Mouse (Mus musculus): ENCODE measurements at regions not wholly inside any gene's neighbourhood (a gene's known extent, or its start where the extent isn't known, plus 50 kb on each side); places are given as distances from the start of the nearest gene placed in this dataset.

DNA sequence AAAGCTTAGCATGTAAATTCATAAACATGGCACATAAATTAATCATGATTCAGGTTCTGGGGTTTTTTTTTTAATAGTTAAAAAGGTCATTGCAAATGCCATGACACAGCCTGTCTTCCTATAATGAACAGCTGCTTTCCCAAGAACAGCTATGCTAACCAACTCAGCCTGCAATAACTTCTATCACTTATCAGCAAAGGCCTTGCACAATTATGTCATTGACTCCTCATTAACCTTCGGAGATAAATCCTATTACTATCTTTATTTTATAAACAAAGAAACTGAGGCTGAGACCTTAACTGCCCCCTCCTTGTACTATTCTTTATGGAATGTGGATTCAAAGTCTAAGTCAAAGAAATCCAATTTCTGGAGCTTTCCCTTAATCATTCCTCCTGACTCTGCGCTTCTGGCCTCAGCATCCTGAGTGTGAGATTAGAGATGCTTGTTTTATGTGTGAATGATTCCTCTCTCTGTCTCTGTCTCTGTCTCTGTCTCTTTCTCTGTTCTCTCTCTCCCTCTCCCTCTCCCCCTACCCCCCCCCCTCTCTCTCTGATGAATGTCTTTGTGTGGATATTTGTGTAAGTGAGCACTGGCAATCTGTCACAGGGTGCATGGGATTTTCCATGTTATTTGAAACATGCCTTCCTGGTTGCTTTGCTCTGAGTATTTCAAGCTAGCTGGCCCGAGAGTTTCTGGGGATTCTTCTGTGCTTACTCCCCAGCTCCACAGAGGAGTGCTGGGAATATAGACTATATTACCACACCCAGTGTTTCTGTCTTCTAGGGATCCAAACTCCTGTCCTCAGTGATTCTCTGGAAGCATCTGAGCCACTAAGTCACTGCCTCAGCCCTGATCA, 243.1 kb upstream of the Il12b start:
- DNase-seq = peak in 1 of 2 experiments; percentile 23

DNA sequence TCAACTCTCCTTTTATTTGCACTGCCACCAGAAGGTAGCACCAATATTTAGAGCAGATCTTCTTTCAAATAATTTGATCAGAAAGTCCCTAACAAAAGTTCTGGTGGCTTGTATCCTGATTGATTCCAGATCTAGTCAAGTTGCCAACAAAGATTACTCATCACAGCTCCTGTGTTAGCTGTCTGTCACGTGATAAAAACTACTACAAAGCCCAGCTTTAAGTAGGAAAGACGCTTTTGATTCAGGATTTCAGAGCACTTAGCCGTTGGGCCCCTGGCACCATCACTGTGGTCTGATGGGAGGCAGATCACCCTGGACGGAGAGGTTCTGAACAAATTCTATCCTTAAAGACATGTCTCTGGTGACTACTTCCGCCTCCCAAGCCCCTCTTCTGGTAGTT, 241.6 kb upstream of the Il12b start:
- DNase-seq = no peak

DNA sequence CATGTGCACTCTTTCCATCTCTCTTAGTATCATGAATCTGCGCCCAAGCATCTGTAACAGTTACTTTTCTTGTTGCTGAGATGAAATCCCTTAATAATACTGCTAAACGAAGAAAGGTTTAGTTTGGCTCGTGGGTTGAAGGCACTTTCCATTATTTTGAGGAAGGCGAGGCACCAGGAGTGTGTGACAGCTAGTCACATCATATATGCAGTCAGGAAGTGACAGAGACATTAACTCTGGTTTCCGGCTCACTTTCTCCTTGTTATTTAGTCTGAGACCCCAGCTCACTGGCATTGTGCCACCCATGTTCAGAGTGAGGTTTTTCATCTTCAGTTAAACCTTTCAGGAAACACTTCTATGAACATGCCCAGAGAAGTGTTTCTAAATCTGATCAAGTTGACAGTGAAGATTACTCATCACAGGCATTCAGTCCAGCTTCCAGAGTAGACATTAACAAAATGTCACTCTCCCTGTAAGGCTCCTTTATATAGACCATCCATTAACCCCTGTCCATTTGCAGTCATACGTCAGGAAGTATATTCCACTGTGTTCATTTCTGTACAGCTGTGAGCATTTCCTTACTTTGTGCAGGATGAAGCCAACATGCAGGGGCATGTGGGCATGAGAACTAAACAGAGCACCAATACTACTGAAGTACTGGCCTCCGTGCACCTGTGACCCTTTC, 238.0 kb upstream of the Il12b start:
- DNase-seq = no peak

DNA sequence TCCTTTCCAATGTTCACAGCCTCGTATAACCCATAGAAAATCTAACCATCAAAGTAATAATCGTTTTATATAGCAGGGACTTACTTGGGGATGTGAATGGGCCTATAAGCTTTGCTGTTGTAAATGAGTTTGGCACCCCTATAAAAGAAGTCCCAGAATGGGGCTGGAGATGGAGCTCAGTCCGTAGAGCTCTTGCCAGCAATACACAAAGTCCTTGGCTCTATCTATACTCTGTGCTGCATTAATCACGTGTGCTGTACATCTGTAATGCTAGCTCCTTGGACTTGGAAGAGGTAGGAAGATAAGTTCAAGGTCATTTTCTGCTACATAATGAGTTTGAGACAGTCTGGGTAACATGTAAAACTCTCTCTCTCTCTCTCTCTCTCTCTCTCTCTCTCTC, 236.8 kb upstream of the Il12b start:
- no peak for DNase-seq

DNA sequence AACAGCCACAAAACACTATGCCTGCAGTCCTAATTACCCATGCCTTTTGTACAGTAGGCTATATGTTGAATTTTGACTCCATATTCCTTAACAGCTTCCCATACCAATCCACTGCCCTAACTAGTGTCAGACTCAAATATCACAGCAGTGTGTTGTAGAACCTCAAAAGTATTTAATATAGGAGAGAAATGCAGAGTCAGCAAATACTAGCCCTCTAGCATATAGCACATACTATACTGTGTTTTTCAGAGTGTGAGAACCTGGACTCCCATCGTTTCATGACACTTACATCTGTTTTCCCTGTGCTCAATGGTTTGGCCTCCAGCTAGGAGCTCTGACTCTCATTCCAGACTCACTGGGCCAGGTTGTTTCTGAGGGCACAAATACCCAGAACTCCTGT, 236.1 kb upstream of the Il12b start:
- DNase-seq = no peak

DNA sequence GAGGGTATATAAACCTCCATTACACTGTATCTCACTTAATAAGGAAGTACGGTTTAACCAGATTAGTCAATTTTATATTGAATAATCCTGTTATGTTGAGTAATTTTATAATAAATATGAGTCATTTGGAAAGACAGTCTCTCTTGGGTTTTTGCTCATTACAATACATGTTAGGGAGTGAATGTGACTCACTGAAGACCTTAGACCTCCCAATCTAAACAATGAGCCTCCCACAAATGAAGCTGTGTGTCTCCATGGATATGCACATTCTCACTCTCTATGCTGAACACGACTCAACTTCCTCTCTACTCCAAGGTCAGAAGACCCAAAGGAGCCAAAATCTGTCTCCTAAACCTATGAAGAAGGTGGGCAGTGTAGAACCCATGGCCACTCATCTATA, 235.7 kb upstream of the Il12b start:
- DNase-seq = no peak

DNA sequence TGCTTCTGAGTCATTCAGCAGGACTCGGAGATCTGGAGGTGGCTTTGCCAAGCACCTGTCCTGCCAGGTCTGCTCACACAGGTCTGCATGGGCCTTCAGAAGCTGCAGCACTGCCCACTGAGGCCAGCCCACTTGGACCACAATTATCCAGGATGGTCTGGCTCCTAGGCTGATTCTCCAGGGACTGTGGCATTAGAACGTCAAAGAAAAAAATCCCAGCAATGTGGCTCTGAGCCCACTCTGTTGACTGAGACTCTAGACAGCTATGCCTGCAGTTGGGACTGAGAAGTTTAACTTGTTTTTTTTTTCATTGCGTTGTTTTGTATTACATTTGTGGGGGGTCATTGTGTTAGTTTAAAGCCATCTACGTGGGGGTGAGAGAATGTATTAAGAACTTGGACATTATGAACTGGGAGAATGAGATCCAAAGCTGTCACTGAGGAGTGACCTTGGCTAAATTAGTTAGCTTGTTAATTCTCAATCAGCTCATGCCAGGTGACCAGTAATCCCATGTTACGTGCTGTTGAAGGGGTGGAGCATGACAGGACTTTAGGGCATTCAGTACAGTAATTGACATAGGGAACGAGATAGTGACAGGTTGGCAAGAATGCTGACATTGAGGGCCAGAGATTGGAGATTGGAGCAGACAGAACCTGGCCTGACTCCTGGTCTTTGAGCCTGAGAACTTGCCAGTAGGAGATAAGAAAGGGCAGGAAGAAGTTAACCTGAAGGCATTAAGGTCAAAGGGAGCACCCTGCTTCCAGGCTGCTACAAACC, 232.0 kb upstream of the Il12b start:
- no peak for DNase-seq

DNA sequence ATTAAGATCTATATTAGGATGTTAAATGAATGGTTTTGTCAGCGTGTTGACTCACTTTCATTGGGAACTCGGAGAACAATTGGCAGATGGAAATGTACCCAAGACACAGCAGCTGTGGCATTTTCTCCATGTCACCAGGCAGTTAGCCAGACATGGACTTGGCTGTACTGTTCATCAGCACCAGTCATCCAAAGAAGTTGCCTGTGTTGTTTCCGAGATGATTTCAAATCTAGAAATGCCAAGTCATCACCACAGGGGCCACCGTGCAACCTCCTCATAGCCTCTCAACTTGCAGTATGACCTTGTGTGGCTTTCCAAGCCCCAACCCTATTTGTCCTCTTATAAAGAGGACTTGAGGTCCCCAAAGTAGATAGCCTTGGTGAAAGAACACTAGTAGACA, 227.4 kb upstream of the Il12b start:
- no peak for DNase-seq

DNA sequence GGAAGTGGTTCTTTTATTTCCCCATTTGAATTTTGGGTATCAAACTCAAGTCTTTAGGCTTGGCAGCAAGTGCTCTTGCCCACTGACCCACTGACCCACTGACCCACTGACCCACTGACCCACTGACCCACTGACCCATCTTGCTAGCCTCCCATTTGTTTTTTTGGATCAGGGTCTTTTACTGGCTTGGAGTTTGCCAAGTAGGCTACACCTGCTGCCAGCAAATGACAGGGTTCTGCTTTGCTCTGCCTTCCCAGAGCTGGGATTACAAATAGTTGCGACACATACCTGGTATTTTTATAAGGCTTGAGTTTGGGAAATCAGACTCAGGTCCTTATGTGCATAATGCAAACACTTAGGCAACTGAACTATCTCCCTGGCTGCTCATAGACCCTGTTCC, 226.7 kb upstream of the Il12b start:
- no peak for DNase-seq

DNA sequence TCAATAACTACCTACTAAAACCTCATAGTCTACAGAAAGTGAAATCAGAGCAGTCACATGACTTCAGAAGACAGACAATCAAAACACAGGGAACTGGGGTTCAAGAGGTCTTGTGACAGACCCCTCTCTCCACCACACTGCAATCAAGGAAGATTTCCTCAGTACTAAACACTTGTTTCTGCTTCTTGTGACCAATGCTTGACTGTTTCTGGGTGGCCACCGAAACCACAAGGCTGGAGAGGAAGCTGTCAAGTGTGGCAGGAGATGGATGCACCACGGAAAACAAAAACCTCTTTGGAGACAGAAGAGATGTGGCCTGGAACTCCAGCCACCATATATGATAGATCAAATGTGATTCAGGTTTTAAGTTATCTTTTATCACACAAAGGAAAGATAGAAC, 225.3 kb upstream of the Il12b start:
- DNase-seq = no peak

DNA sequence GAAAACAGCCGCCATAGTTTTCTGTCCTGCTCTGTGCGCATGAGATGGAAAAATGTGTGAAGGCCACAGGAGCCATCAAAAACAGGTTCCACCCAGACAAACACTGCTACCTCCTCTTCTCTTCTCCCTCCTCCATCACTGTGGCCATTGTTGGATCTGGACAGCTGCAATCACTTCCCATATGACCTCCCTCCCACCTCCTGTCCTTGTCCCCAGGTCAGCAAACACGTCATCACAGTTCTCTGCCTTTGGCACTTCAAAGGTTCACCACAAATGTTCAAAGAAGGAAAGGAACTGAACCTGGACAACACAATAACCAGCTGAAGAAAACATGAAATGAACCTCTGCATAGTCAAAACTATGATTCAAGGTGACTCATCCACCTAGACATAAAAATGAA, 220.2 kb upstream of the Il12b start:
- DNase-seq = no peak

DNA sequence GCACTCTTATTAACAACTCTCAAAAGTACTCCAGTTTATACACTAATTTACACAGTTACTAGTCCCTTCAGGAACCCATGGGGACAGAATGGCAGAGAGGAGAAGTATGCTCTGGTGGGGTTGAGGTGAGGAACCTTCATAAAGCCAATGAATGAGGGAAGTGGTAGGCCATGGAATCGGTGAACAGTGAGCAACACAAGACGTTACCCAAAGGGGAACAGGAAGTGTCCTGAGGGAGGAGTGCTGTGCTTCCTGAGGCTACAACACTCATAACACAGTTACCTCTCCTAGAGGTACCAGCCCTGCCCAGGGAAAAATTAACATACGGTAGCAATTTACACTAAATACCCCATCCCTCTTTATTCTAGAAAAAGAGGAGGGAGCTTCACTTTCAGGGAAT, 216.0 kb upstream of the Il12b start:
- no peak for DNase-seq

DNA sequence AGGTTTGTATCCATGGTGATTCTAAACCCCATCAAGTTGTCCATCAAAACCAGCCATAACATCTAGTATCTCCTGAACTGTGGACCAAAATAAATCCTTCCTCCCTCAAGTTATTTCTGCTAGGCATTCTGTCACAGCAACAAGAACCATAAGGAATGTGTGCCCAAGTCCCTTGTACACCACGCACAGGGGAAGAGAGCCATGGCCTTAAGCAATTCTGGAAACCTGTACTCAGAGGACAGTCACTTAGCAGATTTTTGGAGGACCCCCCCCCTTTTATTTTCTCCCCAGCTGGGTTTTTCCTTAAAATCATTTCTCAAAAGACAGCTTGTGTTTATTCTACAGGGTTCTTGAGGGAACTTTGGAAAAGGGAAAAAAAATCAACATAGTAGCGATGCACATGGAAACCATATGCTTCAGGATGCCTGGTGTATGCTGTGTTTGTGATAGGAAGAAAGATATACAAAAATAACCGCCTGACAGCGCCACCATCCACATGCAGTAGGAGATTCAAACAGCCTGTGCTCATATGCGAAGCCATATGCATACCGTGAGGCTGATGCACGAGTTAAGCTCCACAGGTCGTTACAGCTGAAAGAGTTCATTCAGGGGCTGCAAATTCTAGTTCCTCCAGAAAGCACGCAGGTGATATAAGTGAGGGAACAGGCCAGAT, 214.5 kb upstream of the Il12b start:
- DNase-seq = no peak

DNA sequence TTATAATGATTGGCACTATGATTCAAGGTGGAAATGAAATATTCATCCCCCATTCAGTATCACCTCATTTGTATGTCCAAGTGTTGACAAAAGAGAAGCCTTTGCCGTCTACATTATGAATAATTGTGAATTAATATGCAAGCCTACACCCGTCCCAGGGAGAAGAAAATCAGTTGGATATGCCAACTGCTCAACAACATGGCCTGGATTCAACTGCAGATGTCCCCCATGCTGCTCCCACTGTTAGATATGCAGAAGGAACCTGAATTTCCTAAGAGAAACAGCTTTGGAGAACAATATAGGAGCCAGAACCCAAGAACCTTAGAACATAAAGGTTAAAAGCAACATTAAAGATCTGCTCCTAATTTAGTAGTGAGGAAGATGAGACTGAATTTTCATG, 211.7 kb upstream of the Il12b start:
- no peak for DNase-seq

DNA sequence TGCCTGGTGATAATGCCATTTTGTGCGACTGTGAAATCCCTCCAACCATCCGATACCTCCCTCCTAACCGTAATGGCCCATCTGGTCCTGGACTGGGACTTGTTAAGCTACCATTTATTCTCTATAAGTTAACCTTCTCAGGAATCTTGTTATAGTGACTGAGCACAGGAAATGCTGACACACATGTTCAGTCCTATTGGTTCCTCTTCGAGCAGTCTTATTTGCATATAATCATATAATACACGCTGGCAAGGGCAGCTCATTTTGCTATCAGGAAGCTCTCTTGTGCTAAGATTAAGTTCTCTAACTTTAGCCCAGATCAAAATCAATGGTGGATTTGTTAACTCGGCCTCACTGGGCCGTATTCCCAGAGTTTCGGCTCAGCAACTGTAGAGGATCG, 206.1 kb upstream of the Il12b start:
- no peak for DNase-seq

DNA sequence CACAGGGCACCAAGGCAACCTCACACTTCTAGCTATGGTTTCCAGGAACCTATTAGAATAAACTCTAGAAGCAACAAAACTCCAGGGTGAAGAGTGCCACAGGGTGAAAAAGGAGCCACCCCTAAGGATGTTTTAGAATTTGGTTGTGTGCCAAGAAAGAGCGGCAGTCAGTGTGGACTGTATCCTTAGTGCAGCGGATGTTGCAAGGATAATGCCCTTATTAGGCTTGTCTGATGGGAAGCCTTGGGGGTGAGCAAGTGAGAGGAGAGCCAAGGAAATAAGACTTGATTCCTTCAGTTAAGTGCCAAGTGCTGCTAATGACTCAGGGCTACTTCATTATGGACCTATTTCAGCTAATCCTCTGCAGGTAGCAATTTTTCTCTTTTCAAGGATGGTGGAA, 197.1 kb upstream of the Il12b start:
- DNase-seq = no peak

DNA sequence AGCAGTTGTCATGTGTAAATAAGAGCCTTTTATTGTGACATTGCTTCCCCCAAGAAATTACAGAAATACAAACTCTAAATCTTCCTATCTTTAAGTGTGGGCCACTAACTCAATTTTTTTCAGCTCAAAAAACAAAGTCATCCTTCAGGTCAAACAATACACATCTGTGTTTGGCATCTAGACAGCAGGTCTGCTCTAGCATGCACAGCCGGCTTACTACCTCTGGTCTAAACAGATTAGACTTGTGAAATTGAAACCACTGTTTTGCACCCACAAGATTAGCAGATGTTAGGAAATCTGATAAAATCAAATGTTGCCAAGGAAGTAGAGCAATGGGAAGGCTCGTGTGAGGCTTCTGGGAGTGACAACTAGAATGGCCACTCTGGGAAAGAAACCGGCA, 195.5 kb upstream of the Il12b start:
- no peak for DNase-seq

DNA sequence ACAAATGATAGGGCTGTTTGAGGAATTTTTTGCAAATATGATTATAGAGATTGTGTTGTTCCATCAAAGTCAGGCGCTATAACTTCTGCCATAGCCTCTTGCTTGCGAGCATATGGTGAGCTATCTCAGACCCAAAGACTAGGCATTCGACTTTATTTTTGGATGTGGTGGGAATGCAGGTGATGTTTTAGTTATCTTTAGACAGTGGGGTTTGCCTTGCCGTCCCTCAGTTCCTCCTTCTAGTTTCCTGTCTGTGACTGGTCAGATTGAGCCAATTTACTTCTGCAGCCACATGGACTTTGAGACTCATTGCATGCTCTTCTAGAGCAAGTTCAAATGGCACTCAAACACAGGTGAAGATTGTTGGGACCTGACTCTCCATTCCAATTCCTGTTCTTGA, 193.0 kb upstream of the Il12b start:
- DNase-seq = no peak

DNA sequence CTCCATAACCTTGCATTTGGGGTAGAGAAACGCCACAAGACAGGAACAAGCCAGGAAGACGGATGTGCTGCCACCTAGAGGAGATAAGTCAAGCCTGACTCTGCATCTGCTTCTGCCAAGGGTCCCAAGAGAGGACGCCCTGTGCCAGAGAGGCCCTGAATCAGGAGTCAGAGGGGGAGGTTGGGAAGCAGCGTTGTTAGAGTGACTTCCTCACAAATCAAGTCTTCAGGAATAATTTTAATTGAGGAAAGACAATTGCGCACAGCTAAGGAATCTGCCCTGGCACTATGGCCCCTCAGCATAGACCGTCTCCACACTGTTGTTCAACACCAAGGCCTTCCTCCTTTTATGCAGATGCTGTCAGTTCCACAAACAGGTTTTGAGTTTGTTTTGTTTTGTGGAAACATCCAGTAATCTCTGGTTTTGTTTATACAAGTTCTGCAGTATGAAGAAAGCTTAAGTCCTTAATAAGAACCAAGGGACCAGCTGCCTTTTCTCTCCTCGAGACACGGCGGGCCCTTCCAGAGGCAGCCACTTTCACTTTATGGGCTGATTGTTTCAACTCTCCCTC, 187.9 kb upstream of the Il12b start:
- peak; percentile 64 to 70 for DNase-seq

DNA sequence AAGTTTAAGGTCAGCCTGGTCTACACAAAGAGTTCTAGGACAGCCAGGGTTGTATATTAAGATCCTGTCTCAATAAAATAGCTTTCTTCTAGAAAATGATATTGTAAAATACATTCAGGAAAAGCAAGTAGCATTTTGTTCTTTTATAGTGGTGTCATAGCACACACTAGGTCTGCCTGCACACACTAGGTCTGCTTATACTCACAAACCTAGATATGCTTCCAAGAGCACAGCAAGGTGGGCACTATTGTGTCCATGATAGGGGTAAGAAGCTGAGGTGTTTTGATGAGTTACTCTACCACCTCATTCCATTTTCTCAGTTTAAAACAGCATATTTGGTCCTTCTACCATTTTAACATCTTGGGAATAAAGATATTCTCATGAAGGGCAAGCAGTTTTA, 185.8 kb upstream of the Il12b start:
- no peak for DNase-seq

DNA sequence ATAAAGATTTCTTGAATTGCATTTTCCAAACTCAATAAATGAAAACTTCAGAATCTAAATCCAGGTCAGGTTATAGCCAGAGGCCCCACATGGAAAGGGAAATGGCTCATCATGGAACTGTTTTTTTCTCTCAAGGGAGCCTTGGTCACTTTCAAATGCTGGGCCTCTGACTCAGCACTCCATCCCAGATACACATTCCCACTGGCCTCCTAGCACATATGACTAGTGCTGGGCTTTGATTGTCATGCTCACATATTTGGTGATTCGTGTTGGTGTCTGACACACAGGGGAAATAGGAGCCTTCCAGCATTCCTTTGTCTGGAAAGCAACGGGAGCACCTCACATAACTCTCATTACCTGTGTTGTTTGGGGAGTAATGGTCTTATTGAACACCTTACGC, 183.5 kb upstream of the Il12b start:
- no peak for DNase-seq

DNA sequence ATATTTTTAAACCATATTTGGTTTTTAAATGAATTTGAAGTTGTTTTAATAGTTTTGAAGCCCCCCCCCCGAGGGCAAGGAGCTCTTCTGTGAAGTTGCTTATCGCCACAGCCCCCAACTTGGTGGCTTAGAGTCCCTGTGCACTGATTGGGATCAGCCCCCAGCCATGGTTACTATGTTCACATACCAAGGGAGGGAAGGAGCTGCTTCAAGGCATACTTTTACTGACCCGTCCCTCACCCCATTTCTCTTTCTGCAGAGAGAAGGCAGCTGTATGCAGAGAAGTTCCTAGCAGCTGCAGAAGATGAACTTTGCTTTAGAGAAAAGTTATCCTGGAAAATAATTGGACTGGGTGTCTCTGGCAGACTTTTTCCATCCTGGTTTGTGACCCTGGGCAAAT, 179.9 kb upstream of the Il12b start:
- DNase-seq = peak in 1 of 2 experiments; percentile 7

DNA sequence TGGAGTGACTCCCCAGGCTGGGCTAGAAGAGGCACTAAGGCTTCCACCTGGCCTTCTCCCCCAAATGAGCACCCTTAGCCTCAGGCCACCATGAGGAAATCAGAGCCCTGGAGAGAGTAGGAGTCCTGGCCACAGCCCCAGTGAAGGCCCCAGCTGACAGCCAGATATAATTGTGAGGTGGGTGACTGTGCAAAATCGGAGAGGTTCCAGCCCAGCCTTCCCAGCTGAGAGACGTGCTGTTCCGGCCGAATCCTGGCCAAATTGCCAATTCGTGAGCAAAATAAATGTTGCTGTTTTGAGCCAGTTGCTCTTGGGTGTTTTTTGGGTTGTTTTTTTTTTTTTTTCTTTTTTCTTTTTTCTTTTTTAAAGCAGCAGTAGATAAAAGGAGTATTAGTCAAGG, 169.9 kb upstream of the Il12b start:
- no peak for DNase-seq
